Mouse (Mus musculus): ENCODE results near the gene Sufu. TPM values are rescaled to one million over a fixed set of nuclear protein-coding genes. Genes with fewer than 3 reads are reported as not detected.

Gene Sufu
- polyA plus RNA-seq, 1 experiment from 2014 or later: 20.7 TPM

DNA sequence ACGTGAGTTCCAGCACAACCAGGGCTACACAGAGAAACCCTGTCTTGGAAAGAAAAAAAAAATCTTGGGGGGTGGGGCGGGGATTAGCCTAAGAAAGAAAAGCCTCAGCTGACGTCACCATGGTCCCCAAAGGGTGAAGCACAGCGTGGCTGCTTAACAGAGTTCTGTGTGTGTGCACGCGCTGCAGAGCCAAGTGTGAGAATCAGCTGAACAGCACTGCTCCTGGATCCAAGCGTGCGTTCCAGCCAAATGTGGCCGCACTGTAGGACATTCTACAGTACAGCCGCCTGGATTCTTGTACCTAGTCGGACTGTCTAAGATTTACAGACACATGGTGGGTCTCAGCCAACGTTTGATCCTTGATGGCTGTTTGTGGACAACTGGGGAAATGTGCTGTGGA, 29.8 kb downstream of the Sufu start:
- no peak for DNase-seq (ENCODE audit: low spot score)

DNA sequence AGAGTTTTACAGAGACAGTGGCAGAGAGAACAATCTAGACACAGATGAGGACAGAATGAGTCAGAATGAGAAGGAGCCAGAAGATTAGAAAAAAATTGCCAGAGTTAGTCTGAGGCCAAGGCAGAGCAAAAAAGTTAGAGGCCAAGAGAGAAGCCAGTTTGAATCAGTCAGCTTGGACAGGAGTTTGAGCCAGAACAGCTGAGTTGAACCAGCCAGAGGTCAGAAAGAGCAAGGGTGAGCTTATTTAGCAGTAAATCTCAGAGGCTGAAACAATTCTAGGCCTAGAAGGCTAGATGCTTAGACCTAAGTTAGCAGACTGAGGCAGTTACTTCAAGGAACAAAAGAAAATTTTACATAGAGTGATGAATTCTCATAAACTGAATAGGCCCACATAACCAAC, 32.6 kb downstream of the Sufu start:
- DNase-seq (ENCODE audit: low spot score): no peak

DNA sequence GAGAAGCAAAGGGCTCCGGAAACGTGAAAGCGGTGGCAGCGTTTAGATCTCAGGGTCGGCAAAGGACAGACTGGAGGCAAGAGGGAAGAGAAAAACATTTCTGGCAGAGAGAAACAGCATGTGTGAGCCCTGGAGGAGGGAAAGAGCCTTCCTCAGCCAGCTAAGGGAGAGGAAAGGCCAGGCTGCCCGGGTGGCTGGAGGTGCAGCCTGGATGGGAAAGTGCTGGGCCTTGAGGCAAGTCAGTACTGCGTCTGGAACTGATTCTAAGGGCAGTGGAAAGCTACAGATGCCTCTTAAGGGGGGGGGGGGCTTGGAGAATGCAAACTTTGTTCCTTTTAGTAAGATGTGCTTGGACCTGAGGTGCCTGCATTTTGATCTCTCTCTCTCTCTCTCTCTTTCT, 37.0 kb downstream of the Sufu start:
- DNase-seq (ENCODE audit: low spot score): no peak

DNA sequence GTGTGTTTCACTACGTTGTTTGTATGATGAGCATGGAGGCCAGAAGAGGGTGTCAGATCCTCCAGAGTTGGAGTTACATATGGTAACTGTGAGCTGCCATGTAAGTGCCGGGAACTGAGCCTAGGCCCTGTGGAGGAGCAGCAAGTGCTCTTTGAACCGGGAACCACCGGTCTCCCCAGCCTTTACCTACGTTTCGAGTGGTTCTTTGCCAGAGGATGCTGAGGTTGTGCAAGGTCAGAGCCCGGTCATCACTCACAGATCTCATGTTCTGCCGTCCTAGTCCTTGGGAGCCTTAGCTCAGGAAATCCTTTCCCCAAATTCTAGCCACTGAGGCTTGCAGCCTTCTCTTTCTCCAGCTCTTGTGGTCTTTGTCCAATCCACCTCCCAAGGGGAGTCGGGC, 37.5 kb downstream of the Sufu start:
- no peak for DNase-seq (ENCODE audit: low spot score)

DNA sequence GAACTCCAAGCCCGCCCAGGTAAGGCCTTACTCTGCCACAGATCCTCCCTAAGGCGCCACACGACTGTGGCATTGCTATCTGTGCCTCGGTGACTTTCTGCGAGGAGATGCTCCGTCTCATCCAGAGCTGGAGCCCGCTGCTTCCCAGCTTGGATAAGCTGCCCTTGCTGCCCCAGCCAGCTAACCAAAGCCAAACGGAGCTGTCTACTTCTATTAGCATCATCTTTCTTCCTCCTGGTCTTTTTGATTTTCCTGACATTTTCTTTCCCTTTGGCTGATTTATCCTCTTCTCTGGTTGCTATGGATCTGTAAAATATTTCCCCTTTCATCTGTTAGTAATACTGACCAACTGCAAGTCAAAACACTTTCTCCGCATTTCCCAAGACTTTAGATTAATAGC, 37.9 kb downstream of the Sufu start:
- DNase-seq (ENCODE audit: low spot score): no peak

DNA sequence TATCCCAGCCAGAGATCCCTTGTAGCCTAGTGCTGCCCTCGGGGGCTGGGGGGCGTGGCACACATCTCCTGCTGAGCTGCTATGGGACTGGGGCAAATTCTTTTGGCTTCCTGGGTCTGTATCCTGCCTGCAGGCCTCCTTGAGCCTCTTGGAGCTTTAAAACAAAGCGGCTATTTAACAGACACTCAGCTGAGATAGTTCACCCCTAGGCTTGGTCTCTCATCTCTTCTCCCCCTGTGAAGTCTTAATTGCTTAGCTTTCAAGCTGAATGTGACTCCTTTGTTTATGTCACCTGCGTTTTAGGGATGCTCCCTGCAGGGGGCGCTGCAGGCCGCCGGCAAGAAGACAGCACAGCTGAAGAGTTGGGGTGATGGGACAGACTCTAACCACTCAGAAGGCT, 38.8 kb downstream of the Sufu start:
- DNase-seq (ENCODE audit: low spot score): peak; percentile 47

DNA sequence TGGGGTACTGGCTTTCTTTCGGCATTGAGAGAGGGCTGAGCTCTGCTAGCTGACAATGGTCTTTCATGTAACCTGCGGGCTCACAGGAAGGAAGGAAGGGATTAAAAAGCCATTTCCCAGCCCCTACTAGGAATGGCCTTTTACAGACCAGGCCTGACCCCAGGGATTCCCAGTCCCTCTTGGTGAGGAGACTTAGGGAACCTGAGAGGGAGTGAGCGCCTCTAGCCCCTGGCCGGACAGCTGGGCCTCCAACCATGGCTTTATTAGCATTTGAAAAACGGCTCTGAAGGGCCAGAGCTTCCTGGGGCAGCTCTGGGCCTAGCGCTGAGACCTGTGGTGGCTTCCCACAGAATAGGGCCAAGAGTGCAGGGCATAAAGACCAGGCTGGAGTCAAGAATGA, 46.8 kb downstream of the Sufu start:
- no peak for DNase-seq (ENCODE audit: low spot score)

DNA sequence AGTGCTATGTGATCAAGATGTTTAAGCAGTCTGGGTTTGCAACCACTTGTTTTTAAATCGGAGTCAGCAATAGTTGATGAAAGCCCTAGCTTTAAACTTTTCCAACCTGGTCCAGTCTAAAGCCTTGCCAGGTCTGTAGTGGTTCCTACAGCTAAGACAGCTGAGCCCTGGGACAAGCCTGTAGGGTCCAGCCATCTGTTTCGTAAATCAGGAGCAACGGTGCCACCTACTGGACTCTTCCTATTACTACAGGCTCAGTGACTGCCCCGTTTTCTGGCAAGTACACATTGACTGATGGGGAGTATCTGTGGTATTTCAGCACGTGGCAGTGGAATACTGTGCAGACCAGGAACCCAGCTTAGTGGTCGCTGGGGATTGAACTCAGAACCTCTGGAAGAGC, 47.5 kb downstream of the Sufu start:
- peak; percentile 86 for DNase-seq (ENCODE audit: low spot score)

DNA sequence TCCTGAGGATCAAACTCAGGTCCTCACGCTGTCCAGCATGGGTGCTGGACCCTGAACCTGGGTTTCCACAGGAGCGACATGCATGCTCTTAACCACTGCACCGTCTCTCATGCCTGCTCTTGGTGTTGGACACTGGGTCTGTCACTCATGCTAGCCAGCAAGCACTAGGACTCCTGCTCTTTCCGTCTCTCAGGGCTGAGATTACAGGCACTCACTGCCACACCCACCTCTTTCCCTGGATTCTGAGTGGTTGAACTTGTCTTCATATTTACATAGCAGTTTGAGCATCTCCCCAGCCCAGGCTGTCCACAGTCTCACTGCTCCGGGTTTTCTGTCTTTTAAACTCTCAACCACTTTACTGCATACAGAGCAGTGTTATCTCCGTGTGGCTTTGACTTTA, 48.9 kb downstream of the Sufu start:
- no peak for DNase-seq (ENCODE audit: low spot score)

DNA sequence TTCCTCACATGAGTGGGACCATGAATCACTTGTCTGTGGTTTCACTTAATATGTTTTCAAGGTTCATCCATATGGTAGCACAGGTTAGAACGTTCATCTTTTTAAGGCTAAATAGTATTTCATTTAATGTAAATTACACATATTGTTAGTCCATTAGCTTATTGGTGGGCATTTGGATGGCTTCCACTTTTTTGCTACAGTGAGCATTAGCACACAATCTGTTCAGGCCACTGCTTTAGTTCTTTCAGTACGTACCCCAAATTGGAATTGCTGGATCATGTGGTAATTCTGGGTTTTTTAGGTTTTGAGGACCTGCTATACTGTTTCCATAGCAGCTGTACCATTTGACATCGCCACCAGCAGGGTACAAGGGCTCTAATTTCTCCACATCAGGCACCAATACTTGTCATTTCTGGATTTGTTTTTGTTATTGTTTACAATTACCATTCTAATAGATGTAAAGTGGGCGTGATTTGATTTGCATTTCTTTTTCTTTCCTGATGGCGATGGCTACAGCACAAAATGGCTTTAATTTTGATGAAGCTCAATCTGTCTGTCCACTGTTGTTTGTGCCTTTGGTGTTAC, 49.8 kb downstream of the Sufu start:
- no peak for DNase-seq (ENCODE audit: low spot score)

DNA sequence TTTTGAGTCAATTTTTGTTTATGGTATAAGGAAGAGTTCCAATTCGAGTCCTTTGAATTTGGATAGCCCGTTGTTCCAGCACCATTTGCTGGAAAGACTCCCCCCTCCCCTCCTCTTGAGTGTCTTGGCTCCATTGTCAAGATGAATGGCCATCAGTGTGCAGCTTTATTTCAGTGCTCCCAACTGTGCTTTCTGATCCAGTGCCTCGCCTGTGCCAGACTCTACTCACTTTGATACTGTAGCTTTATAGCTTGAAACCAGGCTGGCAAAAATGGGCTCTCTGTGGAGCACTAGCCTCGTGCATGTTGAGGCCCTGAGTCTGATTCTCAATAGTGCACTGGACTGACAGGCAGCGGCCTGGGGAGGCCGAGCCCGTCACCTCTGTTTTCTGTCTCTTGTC, 50.4 kb downstream of the Sufu start:
- no peak for DNase-seq (ENCODE audit: low spot score)

DNA sequence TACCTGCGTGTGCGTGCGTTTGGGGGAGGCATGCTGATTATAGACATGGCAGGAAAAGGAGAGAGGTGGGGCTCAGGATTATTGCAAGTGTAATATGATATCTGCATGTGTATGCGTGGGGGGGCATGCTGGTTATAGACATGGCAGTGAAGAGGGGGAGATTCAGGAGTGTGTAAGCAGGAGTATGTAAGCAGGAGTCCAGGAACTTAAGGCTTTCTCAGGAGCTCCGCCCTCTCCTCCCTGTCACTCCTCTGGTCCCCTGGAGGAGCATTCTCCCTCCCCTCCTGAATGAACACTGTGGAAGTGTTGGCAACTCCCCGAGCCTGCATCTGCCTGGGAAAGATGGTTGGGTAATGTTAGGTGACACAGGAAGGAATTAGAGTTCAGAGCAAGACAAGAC, 51.2 kb downstream of the Sufu start:
- no peak for DNase-seq (ENCODE audit: low spot score)

DNA sequence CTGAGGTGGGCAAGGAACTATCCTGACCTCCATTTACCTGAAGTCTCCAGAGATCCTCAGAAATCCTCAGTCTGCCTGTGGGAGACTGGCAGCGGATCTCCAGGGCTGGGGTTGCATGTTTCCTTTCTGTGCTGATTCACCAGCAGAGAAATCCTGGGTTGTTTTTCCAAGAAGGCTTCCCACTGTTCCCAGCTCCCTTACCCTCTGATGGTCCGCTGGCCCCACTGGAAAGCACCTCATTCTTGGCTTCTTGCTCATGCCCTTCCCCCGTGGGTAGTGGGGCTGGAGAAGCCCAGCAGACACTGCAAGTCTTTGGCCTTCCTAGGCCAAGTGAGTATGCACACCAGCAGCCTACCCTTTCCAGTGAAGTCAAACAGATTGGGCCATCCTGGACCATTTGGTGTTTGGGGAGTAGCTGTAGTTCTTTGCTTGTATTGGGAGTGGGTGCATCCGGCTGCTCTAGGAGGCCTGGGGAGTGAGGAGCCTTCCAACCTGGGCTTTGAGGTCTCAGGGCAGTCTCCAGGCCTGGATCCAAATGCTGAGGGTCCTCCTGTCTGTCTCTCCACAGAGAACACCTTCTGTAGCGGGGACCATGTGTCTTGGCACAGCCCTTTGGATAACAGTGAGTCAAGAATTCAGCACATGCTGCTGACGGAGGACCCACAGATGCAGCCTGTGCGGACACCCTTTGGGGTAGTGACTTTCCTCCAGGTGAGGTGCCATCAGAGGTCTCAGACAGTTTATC, 52.7 kb downstream of the Sufu start:
- DNase-seq (ENCODE audit: low spot score): no peak

DNA sequence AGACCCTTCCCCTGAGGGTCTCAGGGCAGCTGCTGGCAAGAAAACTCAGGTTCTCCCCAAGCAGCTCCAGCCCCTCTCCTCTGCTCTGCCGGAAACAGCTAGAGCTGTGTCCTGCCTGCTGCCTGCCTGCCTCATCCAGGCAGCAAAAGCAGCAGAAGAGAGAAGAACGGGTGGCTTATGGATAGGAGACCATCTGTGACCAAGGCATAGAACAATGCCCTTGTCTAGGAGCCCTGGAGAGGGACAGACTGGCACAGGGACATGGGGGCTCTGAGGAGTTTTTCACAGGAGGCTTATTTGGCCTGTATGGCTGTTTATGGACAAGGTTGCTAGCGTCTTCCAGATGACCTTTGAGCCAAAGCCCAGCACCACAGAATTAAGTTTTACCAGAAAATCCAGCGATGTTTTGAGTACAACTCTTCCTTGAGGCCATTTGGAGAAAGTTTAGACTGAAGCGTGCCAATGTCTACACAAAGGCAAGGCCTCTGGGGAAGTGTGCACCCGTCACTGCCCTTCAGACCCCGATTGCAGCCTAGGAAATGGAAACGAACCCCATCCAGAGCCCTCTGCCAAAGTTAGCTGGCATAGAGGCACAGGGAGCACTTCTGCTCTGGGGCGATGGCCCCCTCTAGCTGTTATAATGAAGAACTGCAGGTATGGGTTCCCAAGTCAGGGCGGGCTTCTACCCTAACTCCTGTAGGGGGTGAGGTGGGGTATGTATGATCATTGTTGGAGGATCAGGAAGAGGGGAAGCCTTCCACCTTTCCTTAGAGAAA, 55.5 kb downstream of the Sufu start:
- peak; percentile 75 for DNase-seq (ENCODE audit: low spot score)

DNA sequence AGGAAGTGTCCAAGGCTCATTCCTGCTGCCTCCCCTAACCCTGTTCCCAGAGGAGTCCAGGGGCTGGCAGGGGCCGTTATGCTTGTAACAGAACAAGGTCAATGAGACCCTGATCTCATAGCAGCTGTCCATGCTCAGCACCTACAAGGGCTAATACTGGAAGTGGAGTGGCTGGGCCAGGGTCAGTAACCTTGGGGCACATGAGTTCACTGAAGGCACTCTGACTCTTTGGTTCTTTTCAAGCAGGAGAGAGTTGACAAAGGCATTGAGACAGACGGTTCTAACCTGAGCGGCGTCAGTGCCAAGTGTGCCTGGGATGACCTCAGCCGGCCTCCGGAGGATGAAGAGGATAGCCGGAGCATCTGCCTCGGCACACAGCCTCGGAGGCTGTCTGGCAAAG, 56.2 kb downstream of the Sufu start:
- no peak for DNase-seq (ENCODE audit: low spot score)

DNA sequence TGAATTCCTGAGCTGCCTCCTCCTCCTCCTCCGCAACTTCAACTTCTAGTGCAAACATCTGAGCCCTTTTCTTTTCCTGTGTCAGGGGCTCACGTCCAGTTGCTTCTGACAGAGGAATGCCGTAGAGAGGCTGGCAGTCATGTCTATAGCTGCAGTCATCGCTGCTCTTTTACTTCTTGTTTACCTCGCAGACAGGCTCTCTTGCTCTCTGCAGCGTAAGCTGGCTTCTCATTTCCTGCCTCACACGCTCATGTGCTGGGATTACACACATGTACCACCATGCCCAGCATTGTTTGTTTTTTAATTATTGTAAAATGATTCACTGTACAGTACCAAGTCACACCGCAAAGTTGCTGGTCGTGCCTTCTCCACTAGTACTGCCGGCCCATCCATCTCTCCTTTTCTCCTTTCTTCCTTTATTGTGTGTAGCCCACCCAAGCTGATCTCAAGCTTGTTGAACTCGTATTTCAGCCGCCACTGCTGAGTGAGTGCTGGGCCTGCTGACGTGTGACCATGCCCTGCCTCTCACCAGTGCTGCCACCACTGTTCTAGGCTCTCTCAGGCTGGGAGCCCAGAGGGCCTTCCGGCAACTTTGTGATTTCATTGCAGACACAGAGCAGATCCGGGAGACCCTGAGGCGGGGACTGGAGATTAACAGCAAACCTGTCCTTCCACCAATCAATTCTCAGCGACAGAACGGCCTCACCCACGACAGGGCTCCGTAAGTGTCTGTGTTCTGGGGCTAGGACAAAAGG, 57.6 kb downstream of the Sufu start:
- DNase-seq (ENCODE audit: low spot score): peak; percentile 15

DNA sequence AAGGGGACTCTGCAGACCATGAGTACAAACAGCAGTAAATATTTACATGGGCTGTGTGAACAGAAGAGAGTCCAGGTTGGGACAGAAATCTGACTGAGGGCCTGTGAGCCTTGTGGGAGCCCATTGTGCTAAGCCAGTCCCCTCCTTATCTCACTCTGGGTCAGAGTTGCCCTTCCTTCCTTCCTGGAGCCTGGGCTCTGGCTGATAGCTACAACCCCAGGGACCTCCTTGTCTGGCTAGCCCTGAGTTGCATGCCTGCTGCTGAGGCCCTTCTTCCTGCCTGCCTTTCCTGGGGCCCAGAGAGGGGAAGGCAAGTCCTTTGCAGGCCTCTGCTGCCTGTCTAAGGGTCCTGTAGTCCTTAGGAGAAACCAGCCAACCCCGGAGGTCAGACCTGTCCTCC, 58.3 kb downstream of the Sufu start:
- no peak for DNase-seq (ENCODE audit: low spot score)

DNA sequence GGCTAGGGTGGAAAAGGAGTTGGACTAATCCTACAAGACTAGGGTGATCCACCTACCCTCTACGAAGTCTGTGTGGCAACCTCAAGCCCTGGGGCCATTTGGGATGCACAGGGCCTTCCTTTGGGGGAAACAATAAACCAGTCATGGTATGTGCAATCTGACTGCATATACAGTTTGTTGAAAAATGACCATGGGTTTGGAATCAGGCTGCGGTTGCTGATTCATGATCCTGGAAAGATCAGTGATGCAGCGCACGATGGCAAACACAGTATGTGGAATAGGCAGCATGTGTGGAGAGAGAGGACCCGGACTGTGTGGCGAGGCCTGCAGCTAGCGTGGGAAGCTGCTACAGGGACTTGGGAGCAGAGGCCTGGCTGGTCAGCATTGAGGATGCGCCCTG, 58.9 kb downstream of the Sufu start:
- DNase-seq (ENCODE audit: low spot score): no peak

DNA sequence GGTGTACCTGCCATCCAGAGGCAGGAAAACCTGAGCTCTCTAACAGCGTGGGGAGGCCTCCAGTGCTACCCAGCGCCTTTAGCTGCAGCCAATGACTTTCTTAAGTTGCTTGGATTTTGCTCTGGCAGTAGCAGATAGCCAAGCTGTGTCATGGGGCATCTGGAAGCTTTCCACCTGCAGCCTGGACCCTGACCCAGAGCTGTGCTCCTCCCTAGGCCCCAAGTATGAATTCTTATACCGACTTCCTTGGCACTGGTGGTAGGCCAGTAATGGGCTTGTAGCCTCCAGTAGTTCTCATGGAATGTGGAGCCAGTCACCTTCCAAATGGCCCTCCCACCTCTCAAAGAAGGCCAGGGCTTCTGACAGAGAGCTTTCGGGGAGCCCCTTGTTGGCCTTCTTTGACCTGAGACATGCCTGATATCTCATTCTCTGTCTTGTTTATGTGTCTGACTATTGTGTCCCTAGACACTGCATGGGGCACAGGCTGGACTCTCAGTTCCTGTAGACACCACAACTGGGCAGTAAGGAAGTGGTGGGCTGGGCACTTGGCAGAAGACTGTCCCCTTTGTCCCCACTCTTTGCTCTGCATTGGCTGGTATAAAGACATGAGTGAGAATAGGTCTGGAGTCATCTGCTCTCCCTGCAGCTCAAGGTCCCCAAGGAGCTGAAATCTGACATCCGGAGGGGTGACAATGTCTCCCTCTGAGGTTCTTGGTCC, 59.5 kb downstream of the Sufu start:
- DNase-seq (ENCODE audit: low spot score): no peak

DNA sequence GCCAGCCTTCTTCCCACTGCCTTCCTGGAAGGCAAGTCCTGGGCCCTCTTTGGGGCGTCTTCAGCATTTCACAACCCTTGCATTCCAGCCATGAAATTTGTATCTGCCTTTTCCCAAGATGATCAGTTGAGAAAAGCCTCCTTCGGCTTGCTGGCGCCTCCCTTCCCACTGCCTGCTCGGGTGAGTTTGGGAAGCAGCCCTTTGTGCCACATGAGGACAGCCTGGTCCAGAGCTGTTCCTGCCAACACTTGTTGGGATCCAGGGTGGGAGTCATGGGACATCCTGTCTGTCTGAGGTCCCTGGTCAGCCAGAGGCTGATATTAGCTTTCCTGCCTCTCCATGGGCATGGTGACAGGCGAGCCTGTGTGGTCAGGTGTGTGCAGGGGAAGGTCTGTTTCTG, 61.1 kb downstream of the Sufu start:
- no peak for DNase-seq (ENCODE audit: low spot score)

DNA sequence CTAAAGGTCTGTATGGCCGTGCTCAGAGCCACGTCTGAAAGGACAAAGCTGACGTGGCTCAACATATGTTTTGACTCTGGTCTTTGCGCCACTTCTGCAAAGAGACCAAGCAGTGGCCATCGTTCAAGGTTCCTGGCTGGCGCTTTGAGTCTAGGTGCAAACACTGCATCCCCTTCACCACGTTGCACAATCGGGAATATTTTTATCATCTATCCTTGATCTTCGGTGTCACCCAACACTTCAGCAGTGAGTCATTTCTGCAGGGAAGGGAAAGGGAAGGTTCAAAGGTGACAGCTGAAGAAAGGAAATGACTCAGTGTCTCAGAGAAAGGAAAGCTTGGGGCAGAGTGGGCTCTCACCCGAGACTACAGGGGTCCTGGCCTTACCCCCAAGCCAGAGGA, 62.6 kb downstream of the Sufu start:
- no peak for DNase-seq (ENCODE audit: low spot score)

Measured in thymus, postnatal 0 days (tissue).